Mouse (Mus musculus) forebrain, embryonic 11.5 days (tissue): ENCODE results near the gene Cnih1. TPM values are rescaled to one million over a fixed set of nuclear protein-coding genes. Genes with fewer than 3 reads are reported as not detected.

Source experiments
- ATAC-seq: fragments of 200-750 bp; cut with Nextera tagmentation; replicated peaks from 2 replicates; pipeline ENCODE4 v1.8.0; 2017; ENCODE audit warnings: moderate TSS enrichment; ENCODE audit not compliant: low FRiP score
- DNase-seq: peaks from one replicate; pipeline ENCODE4 v3.0.0-alpha.2; 2017; ENCODE audit warnings: low spot score
- H3K27ac ChIP-seq: fragments of 300-500 bp; sonication (generic); 2 replicates; pipeline ENCODE4 v1.5.1; 2014; ENCODE audit warnings: low read depth, low read length
- H3K27me3 ChIP-seq: fragments of 300-500 bp; sonication (generic); 2 replicates; pipeline ENCODE4 v1.6.1; 2014; ENCODE audit warnings: mild to moderate bottlenecking, low read length, mixed read lengths; ENCODE audit not compliant: control insufficient read depth, insufficient read depth
- H3K36me3 ChIP-seq: fragments of 300-500 bp; sonication (generic); 2 replicates; pipeline ENCODE4 v1.6.1; 2014; ENCODE audit warnings: mild to moderate bottlenecking, low read length, moderate library complexity, mixed read lengths; ENCODE audit not compliant: control insufficient read depth, insufficient read depth
- H3K4me1 ChIP-seq: fragments of 300-500 bp; sonication (generic); replicated peaks from 2 replicates; pipeline ENCODE4 v1.6.1; 2014; ENCODE audit warnings: low read length, mixed read lengths; ENCODE audit not compliant: control insufficient read depth, insufficient read depth
- H3K4me2 ChIP-seq: fragments of 300-500 bp; sonication (generic); 2 replicates; pipeline ENCODE4 v1.6.1; 2014; ENCODE audit warnings: low read depth, mild to moderate bottlenecking, low read length, moderate library complexity, mixed read lengths; ENCODE audit not compliant: severe bottlenecking
- H3K4me3 ChIP-seq: fragments of 300-500 bp; sonication (generic); 2 replicates; pipeline ENCODE4 v1.5.1; 2014; ENCODE audit warnings: low read depth, low read length
- H3K9ac ChIP-seq: fragments of 300-500 bp; sonication (generic); 2 replicates; pipeline ENCODE4 v1.6.1; 2014; ENCODE audit warnings: low read length
- H3K9me3 ChIP-seq: fragments of 300-500 bp; sonication (generic); 2 replicates; pipeline ENCODE4 v1.6.1; 2016; ENCODE audit warnings: low read length, mixed read lengths; ENCODE audit not compliant: control insufficient read depth
- WGBS: fragments of 180-500 bp; shearing (Covaris S2); extraction: QIAGEN DNeasy Blood & Tissue Kit; methylation state at CpG from one replicate; pipeline ENCODE4 v1.1.7; 2014; 5-methylcytosine and 5-hydroxymethylcytosine counted together
- polyA plus RNA-seq: library from polyadenylated mRNA; unstranded; fragments of >200 nt; fragmentation: Nextera tagmentation; extraction: Ambion mirVana; gene quantifications from 2 replicates; pipeline ENCODE4 v1.2.1, GENCODE M21; 2014

Gene Cnih1
- polyA plus RNA-seq, 1 experiment from 2014 or later = 209 TPM

DNA sequence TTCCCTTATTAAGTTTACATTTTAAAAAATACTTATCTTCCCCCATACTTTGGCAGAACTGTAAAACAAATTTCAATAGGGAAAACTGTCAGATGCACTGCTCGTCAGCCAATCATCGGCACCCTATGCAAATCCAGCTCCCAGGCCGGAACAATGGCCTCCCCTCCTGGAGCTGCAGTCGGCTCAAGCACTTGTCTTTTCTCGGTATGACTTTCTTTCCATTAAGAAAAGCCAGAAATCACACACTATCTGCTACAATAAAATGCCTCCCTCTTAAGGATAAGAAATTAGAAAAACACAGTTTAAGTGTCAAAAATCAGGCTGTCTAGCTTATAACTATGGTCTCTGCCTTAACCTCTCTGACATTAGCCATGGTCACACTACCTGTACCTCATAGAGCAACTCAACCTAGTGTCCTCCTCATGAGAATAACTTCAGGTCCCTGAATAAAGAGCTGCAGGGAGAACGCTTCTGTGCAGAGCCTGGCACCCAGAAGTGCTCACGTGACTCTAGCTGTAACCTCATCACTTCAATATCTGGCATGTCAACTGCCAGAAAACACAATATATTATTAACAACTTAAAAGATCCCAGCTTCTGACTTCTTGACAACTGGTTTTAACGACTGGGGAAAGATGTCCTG is 5.9 kb downstream of the Cnih1 start:
- Histone ChIP-seq H3K4me2 (no peak overlapping the region), H3K9me3 (peaks cover 8% of the 10 kb centered on the region; the same call in 1 of the 2 replicates), H3K27me3 (no peaks in the 10 kb centered on the region), H3K4me3 (no peak overlapping the region), H3K36me3 (peaks cover 29% of the 10 kb centered on the region), H3K9ac (no peak overlapping the region), H3K4me1 (0 out of 2 replicates have a peak, but pooled peaks cover 4% of the 10 kb centered on the region), H3K27ac (no peak overlapping the region)
- WGBS = 89% methylated on average over 8 of the region's 8 CpGs
- ATAC-seq = no peak
- DNase-seq = no peak

DNA sequence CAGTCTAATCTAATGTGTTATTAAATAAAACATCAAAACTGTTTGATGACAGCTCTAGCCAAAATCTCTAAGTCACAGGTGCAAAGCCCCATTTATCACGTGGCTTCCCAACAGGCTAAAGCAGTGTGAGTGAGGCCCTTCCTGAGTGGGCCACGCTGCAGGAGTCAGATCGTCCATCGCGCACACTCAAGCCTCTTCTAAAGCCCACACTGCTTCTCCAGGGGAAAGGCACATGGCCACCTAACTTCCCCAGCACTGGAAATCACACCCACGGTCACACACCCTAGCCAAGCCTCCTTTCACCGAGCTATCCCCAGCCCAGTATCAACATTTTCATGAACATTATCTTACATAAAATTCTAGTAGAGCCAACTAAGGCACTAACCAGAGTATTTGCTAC is 7.1 kb downstream of the Cnih1 start:
- Histone ChIP-seq H3K4me1 (no peaks in the 10 kb centered on the region), H3K4me2 (no peak overlapping the region), H3K36me3 (peaks cover 29% of the 10 kb centered on the region), H3K27ac (no peak overlapping the region), H3K4me3 (no peak overlapping the region), H3K9me3 (peaks cover 8% of the 10 kb centered on the region; the same call in 1 of the 2 replicates), H3K9ac (no peak overlapping the region), H3K27me3 (no peaks in the 10 kb centered on the region)
- WGBS = 97% methylated on average over 7 of the region's 7 CpGs
- DNase-seq (no peak), ATAC-seq (no peak)

DNA sequence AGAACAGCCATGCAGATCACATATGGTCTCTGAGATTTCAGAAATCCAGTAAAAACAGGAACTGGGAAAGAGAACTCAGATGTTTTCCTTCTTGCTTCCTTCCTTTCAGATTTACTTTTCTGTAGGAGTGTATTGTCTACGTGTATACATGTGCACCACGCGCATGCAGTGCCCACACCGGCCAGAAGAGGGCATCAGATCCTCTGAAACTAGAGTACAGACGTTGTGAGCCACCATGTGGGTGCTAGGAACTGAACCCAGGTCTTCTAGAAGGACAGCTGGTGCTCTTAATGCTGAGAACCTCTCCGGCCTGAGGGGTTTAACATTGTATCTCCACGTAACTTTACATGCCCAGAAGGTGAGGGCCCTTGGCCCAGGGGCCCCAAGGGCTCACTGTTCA is 9.0 kb downstream of the Cnih1 start:
- Histone ChIP-seq H3K36me3 (peaks cover 35% of the 10 kb centered on the region), H3K4me3 (no peak overlapping the region), H3K9me3 (peaks cover 8% of the 10 kb centered on the region; the same call in 1 of the 2 replicates), H3K27me3 (no peaks in the 10 kb centered on the region), H3K4me1 (no peaks in the 10 kb centered on the region), H3K4me2 (no peak overlapping the region), H3K9ac (no peak overlapping the region), H3K27ac (no peak overlapping the region)
- ATAC-seq (no peak), DNase-seq (no peak)
- 88% methylated on average over 7 of the region's 7 CpGs for WGBS

DNA sequence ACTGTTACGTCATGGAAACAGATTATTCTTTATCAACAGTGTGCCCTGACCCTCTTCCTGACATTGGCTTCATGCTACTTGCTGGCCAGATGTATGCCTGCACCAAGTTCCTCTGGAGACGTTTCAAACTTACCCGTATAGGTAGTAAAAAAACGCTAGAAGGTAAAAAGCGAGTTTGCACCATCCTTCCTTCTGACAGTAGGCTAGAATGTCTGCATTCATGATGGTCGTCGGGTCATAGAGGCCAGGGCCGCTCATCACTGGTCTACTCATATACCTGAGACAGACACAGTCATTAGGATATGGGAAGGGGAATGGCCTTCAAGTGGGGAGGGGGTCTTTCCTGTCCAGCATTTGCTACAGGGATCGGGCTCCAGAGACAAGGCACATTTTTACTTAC is 9.5 kb downstream of the Cnih1 start:
- Histone ChIP-seq H3K4me2 (no peak overlapping the region), H3K9ac (no peak overlapping the region), H3K27ac (no peak overlapping the region), H3K27me3 (no peaks in the 10 kb centered on the region), H3K4me3 (no peak overlapping the region), H3K36me3 (peaks cover 35% of the 10 kb centered on the region), H3K4me1 (no peaks in the 10 kb centered on the region), H3K9me3 (peaks cover 8% of the 10 kb centered on the region; the same call in 1 of the 2 replicates)
- 96% methylated on average over 9 of the region's 9 CpGs for WGBS
- no peak for ATAC-seq
- DNase-seq = no peak

DNA sequence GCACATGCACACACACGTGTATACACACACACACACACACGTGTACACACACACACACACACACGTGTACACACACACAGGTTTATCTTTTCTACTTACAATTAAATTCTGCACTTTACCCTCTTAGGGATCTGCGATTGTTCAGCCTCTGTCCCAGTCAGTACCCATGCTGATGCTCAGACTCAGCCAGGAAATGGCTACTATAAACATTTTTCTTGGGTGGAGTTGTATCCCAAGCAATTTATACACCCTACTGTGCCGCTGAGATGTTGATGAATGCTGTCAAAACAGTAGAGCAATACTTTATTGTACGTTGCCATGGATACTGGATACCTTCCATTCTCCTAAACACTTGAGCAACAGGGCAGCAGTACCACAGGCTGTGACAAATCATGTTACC is 18.2 kb downstream of the Cnih1 start:
- Histone ChIP-seq H3K4me3 (no peak overlapping the region), H3K36me3 (peaks cover 10% of the 10 kb centered on the region; the same call in 1 of the 2 replicates), H3K4me1 (no peaks in the 10 kb centered on the region), H3K4me2 (no peak overlapping the region), H3K9me3 (no peaks in the 10 kb centered on the region), H3K9ac (no peak overlapping the region), H3K27me3 (no peaks in the 10 kb centered on the region), H3K27ac (no peak overlapping the region)
- no peak for ATAC-seq
- 85% methylated on average over 6 of the region's 6 CpGs for WGBS
- DNase-seq = no peak

DNA sequence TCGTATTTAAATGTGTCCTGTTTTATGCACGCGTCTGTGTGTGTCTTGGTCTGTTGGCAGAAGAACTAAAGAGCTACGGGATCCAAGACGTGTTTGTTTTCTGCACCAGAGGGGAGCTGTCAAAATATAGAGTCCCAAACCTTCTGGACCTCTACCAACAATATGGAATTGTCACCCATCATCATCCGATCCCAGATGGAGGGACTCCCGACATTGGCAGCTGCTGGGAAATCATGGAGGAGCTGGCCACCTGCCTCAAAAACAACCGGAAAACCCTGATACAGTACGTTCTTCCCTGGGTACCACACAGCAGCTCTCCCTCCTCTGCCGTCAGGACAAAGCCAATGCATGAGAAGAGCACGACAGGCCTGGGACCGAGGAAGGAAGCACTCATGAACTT is 21.1 kb downstream of the Cnih1 start:
- peaks cover 6% of the 10 kb centered on the region; the same call in 1 of the 2 replicates for H3K36me3 ChIP-seq
- no peak for DNase-seq

DNA sequence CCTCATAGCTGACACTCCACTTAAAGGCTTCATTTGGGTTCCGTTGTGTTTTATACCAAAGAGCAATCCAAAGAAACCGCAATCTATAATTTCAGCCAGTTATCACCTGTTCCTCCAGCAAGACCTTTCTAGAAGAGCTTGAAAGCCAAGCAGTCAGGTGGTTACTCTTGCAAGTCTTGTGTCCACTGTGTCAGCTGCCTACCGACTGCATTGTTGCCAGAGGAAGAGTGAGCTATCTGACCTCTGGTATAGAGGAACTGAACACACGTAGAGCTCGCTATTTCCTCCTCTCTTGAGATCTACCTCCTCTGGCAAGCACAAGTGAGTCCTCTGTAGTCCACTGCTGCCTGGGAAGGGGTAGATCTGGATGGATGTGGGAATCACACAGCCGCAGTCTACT is 27.0 kb downstream of the Cnih1 start:
- H3K9ac ChIP-seq = peak overlapping the region; percentile 63
- H3K4me3 ChIP-seq = peak overlapping the region; percentile 62
- no peaks in the 10 kb centered on the region for H3K9me3 ChIP-seq
- H3K27ac ChIP-seq = no peak overlapping the region
- H3K27me3 ChIP-seq = no peaks in the 10 kb centered on the region
- DNase-seq = no peak
- H3K4me1 ChIP-seq = peaks cover 3% of the 10 kb centered on the region; the same call in 1 of the 2 replicates
- WGBS = 56% methylated on average over 6 of the region's 6 CpGs
- ATAC-seq = no peak
- H3K4me2 ChIP-seq = peak overlapping the region; percentile 77
- no peaks in the 10 kb centered on the region; the same call in 1 of the 2 replicates for H3K36me3 ChIP-seq

More for the DNA sequence above, 21.1 kb downstream of the Cnih1 start:
- H3K9me3 ChIP-seq = no peaks in the 10 kb centered on the region
- no peak for ATAC-seq
- H3K4me1 ChIP-seq = no peaks in the 10 kb centered on the region
- WGBS = 93% methylated on average over 12 of the region's 12 CpGs
- no peak overlapping the region for H3K27ac ChIP-seq
- H3K4me2 ChIP-seq = no peak overlapping the region
- H3K4me3 ChIP-seq = no peak overlapping the region
- no peaks in the 10 kb centered on the region for H3K27me3 ChIP-seq
- no peak overlapping the region for H3K9ac ChIP-seq

DNA sequence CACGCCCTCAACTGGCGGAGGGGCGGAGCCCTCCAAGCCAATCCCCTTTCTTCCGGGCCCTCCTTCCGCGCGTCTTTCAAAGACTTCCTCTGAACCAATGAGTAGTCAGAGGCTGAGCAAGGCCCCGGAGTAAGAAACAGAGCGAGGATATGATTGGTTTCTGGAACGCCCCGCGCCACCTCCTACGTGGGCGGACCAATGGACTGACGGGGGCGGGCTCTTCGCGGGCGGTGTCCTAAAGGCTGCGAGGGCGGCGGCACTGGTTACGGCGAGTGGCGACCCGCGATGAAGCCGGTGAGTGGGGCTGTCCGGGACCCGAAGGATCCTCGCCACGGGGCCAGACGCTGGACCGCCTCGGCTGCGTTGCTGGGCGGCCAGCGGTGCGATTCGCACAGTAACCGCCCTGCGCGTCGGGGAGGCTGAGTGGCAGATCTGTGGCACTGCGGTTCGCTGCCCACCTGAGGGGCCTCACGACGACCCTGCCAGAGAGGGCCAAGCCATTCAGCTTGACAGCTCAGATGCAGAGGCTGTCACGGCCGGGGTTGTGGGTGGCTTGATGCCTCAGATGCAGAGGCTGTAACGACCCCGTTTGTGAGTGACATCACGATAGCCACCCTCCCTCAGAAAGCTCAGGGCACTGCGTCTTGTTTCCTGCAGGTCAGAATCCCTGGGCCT is 27.7 kb downstream of the Cnih1 start, which contains the start of gene Cdkn3:
Gene Cdkn3 (plus strand): TSS at position 187 of the 675 bp plus-strand sequence.
- H3K4me2 ChIP-seq = peak within 1 kb of the TSS; percentile 77
- H3K27me3 ChIP-seq = no peaks in the 10 kb centered on the region
- peaks cover 3% of the 10 kb centered on the region; the same call in 1 of the 2 replicates for H3K4me1 ChIP-seq
- H3K9ac ChIP-seq = peak within 1 kb of the TSS; percentile 63
- H3K4me3 ChIP-seq = peak within 1 kb of the TSS; percentile 62
- DNase-seq (peak; percentile 93), ATAC-seq (peak; percentile 99)
- no peak within 1 kb of the TSS for H3K27ac ChIP-seq
- whole genome bisulfite sequencing = under 1% methylated on average over 54 of the region's 54 CpGs
- no peaks in the 10 kb centered on the region for H3K36me3 ChIP-seq
- H3K9me3 ChIP-seq = no peaks in the 10 kb centered on the region
